Mouse (Mus musculus) fibroblast of lung, adult 2 months (primary cell): Measurements from ENCODE around the gene Gm29106.
"Not testable (repeated sequence)": the region's sequence is repeated elsewhere in the genome, so short reads cannot be mapped to it uniquely, and the experiment has no call there.

ENCODE experiments used
- DNase-seq: peaks from one replicate; pipeline ENCODE4 v3.0.0-alpha.2; 2011; ENCODE audit warnings: low read depth

The Gm29106 gene

GRCm38 (mm10) chr1:118176242-118176641, at the start of gene Gm29106:
Gm29106 (plus strand) TSS chr1:118176542.
- DNase-seq = not testable (repeated sequence)

GRCm38 (mm10) chr1:118228540-118228939, 52.2 kb downstream of the Gm29106 start:
- no peak for DNase-seq

DNA sequence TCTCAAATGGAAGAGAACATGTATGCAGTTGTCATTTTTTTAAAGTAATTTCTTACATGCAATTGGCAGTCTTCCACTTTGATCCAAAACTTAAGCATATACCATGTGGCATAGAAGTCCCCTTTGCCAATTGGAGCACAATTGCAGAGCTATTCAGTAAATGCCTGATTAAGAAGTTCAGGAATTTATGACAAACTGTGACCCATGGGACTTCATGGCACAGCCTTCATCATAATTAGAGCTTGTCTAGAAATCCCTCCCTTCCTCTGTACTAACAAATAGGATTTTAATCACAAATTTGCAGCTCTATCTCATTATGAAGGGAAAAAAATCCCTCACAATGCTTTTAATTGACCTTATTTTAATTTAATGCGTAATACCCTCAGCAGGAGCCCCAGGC, 59.7 kb downstream of the Gm29106 start:
- DNase-seq = no peak
